Mouse (Mus musculus): Measurements from ENCODE around the gene Asf1a.

Asf1a gene

DNA sequence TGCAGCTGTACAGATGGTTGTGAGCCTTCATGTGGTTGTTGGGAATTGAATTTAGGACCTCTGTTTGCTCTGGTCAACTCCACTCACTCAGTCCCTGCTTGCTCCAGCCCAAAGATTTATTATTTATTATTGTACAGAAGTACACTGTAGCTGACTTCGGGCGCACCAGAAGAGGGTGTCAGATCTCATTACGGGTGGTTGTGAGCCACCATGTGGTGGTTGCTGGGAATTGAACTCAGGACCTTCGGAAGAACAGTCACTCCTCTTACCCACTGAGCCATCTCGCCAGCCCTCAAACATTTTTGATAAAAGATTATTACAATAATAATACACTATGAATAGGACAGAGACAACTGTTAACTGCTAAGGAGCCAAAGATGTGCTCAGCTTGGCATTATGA lies 57.7 kb downstream of the Asf1a start:
- WGBS, result 80% methylated on average over 5 of the region's 5 CpGs
